Mouse (Mus musculus) CD4-positive helper T cell, adult 2 months (primary cell): ENCODE results near the gene A330070K13Rik.

ENCODE experiments used
- DNase-seq: peaks from one replicate; pipeline ENCODE4 v3.0.0-alpha.2; 2012; ENCODE audit warnings: low read depth, missing footprints, low spot score

Gene A330070K13Rik

GRCm38 (mm10) chr5:130330801-130331200 is 53.6 kb downstream of the A330070K13Rik start:
- no peak for DNase-seq

DNA sequence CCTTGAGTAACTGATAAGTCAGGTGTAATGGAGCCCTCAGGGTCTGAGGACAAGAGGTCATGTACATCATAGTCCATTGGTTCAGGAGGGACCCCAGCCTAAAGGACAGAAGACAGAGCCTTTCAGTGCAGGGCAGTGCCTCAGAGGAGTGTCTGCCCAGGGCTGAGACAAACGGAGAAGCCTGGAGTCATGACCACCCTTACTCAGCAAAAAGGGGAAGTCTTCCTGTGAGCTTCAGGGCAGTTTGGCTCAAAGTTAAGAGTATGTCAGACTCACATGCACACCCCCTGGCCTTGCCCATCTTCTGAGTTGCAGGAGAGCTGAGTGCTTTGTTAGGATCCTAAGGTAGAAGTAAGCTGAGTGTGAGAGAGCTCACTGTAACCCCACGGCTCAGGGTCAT is 54.5 kb downstream of the A330070K13Rik start:
- no peak for DNase-seq
